15 mouse cellular contexts compared by ENCODE assay signal in the genomic region with DNA sequence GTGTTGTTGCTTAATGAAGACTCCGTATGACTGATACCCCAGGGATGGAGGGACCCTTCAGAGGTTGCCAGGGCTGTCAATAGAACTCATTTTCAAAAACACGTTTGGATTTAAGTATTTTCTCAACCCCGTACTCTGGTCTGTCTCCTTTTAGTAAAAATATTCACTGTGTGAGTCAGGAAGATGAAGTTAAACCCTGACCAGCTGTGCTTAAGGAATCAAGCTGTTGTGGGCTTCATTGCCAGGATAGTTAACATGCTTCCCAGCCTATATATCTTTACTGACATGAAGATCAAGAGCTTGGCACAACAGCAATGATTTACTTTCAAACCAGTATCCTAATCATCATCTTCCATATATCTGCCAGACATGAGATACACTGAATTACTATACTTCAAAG.
"Had no signal": no experiment of that assay in that cellular context is flagged by ENCODE, and none has a peak within 500 bp of the region (broad histone marks: within the 10 kb centered on the region; RNA-seq: fewer than 3 reads in every experiment).

No protein-coding gene starts in this region.

- ATAC-seq: midbrain, embryonic 16.5 days had no signal

- H3K4me2 ChIP-seq: lung, embryonic 14.5 days; midbrain, embryonic 12.5 days; neural tube, embryonic 12.5 days; stomach, embryonic 15.5 days had no signal

- DNase-seq: lung, adult 18-20 months; lung, embryonic 14.5 days; lung, postnatal 10 days; lung, postnatal 4 days; midbrain, embryonic 14.5 days; right cerebral cortex, postnatal 25 days; thymus, adult 2 months; thymus, postnatal 25 days; thymus, postnatal 4 days had no signal

- H3K27me3 ChIP-seq: midbrain, embryonic 12.5 days; neural tube, embryonic 12.5 days; stomach, embryonic 15.5 days had no signal

- H3K27ac ChIP-seq: midbrain, embryonic 10.5 days; midbrain, embryonic 12.5 days; neural tube, embryonic 12.5 days; stomach, embryonic 15.5 days; stomach, postnatal 0 days had no signal

- H3K4me3 ChIP-seq: midbrain, embryonic 10.5 days; midbrain, embryonic 12.5 days; neural tube, embryonic 12.5 days; stomach, embryonic 15.5 days had no signal

- H3K9ac ChIP-seq: lung, embryonic 14.5 days; midbrain, embryonic 12.5 days; neural tube, embryonic 12.5 days; stomach, embryonic 15.5 days had no signal

- H3K9me3 ChIP-seq: midbrain, embryonic 10.5 days; midbrain, embryonic 12.5 days; neural tube, embryonic 12.5 days; stomach, embryonic 15.5 days had no signal

- H3K36me3 ChIP-seq: midbrain, embryonic 10.5 days; midbrain, embryonic 12.5 days; neural tube, embryonic 12.5 days; stomach, embryonic 15.5 days had no signal

- H3K4me1 ChIP-seq: midbrain, embryonic 10.5 days; midbrain, embryonic 12.5 days; neural tube, embryonic 12.5 days; stomach, embryonic 15.5 days had no signal
